Mouse (Mus musculus): ENCODE measurements around the gene Npnt.

DNA sequence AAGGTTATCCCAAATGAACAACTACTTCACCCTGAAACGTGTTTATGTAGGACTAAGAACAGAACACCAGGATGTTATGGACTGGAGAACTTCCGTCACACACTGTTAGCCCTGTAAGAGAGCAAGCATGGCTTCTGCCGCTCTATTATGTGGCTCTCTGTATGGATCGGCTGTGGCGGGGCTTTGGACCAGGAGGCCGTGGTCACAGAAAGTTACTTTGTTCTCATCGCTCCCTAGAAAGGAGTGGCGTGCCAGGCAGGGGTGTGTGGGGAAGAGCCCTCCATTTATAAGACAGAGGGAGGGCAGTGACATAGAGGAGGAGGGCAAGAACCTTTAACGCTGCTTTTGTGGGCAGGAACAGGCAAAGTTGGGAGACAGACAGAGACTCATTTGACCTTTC, 46.2 kb upstream of the Npnt start:
- TF ChIP-seq CTCF (IDR thresholded peaks at IDR 0.05; ENCODE audit: low read depth): no peak
- no peak for TF ChIP-seq EP300 (IDR thresholded peaks at IDR 0.05; ENCODE audit: low read depth)

All from liver, embryonic 14.5 days (tissue).